Mouse (Mus musculus) urinary bladder, postnatal 14 days (tissue): ENCODE data around the gene Dzank1.
A peak's percentile ranks its signal among the peaks of the same experiment; 100 is the strongest.

Experiments
- DNase-seq: peaks from one replicate; pipeline ENCODE4 v3.0.0; 2021; ENCODE audit warnings: low spot score

The Dzank1 gene

DNA sequence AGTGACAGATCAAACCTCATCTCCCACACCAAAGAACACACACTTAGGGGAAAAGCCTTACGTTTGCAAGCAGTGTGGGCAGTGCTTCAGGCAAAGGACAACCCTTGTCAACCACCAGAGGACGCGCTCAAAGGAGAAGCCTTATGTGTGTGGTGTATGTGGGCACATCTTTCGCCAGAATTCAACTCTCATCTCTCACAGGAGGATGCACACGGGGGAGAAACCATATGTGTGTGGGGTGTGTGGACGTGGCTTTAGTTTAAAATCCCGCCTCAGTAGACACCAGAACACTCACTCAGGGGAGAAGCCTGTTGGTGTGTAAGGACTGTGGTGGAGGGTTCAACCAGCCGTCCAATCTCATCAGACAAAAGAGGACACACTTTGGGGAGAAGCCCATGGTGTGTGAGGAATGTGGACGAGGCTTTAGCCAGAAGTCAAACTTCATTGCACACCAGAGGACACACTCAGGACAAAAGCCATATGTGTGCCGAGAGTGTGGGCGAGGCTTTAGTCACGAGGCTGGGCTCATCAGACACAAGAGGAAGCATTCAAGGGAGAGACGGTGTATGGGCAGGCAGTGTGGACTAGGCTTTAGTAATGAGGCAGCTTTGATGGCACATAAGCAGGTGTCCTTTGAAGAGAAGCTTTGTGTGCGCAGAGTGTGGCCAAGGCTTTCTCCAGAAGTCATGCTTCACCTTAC is 61.2 kb downstream of the Dzank1 start:
- no peak for DNase-seq

DNA sequence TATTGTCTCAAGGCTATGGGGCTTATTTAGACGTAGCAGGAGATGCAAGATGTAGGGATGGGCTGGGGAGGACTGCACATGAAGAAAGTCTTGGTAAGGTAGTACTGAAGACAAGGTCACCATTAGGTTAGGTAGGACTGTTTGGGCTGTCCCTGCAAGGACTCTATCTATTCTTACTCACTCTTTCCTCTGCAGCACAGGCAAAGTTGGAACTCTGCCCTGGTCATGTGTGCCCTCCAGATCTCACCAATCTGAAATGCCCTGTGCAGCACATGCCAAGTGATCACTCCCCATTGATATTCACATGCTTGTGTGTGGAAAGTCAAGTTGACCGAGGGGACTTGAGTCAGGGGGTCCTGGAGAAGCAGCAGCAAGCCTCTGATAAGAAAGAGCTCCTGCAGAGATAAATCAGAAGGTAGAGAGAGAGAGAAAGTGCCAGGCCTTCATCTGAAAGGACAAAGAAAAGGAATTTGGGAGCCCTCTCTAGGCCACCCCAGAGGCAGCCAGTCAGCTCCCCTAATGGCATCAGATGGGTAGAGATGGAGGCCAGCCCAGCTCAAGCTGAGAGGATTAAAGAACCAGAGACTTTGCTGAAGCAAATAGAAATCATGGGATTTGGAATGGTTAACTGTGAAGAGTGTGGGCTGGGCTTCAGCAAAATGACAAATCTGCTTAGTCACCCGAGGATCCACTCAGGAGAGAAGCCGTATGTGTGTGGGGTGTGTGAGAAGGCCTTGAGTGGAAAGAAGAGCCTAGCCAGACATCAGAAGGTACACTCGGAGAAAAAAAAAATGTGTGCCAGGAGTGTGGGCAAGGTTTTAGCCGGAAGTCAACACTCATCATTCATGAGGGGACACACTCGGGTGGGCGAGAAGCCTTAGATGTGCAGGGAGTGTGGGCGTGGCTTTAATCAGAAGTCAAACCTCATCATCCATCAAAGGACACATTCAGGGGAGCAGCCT is 62.1 kb downstream of the Dzank1 start:
- no peak for DNase-seq

DNA sequence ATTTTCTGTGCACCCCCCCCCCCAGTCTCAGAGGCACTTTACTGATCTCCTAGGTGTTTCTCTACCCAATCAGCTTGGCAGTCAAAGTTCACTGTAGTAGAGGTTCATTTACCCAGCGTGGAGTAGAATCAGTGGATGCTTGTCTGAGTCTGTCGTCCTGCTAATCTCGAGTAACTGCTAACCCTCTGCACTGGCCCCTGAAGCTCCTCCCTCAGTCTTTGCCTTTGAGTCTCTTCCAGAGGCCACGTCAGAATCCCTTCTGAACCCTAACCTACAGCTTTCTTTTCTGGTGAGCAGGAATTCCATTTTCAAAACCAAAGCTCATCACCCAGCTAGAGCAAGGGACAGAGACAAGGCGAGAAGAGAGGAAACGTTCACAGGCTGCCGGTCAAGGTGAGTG is 63.0 kb downstream of the Dzank1 start:
- no peak for DNase-seq

DNA sequence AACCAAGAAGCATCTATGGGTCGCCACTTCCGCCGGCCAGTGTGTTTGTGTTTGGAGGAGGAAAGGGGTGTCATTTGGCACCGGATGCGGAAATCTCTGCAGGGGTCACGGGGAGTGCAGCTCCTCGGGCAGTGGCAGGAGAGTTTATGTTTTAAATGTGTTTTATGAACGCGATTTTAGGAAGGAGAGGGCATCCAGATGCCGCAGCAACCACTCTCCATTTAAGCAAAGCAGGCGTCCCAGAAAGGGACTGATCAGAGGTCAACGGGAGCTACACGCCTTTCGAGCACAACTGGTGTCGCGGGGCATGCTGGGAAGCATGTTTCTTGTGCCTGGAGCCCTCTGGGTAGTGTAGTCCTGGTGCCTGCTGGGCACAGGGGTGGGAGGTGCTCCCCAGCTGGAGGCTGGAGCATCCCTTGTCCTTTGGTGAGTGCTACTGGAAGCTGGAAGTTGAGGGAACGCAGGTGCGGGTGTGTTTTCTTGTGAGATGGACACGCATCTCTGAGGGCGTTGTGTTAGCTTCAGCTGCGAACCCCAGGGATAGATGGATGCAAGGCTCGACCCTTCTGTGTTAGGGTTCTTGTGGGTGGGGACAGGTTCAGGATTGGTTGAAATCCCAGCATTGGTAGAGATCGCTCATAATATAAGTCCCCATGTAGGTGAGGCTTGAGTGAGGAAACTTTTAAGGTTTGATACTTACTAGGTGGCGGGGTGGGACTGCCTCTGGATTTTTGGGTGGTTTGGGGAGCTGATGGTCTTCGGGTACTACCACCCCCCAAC is 68.0 kb downstream of the Dzank1 start:
- DNase-seq: peak; percentile 78

DNA sequence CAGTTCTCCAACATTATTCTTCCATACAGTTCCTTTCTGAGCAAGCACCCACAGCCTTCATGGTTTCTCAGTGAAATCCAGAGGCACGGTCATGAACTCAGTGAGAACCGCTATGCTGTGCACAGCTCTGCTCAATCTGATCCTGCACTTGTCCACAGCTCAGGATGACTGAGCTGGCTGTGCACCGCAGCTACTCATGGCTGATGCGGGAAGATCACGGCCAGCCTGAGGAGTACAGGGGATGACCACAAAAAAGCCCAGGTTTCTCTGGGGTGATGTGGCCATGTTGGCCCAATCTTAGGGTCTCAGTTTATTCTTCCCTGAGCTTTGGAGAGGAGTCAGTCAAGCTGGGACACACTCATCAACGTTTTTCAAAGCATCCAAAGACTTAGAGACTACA is 68.9 kb downstream of the Dzank1 start:
- no peak for DNase-seq

DNA sequence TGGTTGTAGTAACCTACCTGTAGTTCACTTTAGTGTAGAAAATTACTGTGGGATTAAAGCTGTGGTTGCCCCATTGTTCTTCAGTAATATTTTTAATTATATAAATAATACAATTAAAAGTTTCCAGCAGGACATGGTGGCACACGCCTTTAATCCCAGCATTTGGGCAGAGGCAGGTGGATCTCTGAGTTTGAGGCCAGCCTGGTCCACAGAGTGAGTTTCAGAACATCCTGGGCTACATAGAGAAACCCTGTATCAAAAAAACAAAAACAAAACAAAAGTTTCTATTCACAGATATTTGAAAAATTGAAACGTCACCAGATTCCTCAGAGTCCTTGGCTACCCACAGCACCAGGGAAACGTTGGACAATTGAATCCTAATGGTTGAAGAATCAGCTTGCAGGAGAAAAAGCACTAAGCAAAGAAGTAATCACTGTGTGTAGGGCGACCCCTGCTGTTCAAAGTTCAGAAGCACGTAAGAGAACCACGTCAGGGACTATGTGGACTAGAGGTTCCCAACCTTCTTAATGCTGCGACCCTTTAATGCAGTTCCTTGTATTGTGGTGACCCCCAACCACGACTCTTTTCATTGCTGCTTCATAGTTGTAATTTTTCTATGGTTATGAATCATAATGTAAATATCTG is 74.7 kb downstream of the Dzank1 start:
- peak; percentile 85 for DNase-seq

DNA sequence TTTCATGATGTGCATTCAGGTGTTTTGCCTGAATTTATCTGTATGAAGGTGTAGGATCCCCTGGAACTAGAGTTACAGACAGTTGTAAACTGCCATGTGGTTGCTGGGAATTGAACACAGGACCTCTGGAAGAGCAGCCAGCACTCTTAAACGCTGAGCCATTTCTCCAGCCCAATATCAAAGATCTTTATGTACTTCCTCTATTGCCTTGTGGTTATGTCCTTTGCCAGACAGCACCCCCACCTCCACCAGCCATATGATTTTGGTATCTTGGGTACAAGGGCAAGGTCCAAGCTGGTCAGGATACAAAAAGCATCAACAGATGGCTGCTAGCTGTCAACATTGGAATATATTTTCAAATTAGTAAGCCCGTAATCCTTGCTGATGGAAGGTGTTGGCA is 76.8 kb downstream of the Dzank1 start:
- no peak for DNase-seq

DNA sequence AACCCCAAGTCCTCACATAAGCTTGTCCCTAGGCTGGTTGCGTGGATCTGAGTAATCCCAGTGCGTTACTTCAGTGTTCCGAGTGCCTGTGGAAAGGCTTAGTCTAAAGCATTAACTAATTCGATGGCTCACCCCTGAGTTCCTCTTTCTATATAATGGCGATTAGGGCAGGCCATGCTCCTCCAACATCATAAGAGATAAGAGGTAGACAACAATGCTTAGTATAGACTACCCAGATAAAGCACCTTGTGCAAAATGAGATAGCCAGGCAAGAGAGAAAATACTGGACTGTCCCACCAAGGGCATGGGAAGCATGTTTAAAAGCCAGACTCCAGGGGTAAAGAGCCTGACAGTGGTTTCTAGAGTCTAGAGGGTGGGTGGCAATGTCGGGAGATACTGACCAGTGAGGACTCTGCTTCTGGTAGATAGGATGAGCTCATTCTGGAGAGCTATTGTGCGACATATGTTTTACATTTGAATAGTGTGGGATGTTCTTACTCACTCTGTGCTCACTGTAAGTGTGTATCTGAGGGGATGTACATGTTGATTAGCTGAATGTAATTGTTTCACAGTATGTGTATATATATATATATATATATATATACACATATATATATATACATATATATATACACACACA is 80.7 kb downstream of the Dzank1 start:
- no peak for DNase-seq

DNA sequence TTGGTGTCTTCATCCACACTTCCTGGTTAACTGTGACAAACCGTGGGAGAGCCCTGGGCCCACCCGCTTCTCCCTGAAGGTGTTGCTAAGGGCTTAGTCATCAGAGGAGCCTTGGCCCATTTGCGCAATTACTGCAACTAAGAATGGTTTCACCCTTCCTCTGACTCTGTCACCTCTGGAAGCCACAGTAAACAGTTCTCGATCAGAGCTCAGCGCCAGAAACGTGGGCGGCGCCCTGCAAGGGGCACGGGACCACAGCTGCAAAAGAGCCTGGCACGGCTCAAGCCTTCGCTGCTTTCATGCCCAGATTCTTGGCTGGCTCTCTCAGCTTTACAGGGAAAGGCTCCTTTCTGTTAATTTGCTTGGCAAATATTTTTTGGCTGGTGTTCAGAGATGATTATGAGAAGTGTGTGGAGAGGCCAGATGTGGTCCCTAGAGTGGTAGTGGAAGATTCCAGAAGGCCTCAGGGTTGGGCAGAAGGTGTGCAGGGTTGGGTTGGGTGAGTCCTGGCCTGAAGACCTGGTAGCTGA is 85.8 kb downstream of the Dzank1 start:
- DNase-seq: peak; percentile 13

DNA sequence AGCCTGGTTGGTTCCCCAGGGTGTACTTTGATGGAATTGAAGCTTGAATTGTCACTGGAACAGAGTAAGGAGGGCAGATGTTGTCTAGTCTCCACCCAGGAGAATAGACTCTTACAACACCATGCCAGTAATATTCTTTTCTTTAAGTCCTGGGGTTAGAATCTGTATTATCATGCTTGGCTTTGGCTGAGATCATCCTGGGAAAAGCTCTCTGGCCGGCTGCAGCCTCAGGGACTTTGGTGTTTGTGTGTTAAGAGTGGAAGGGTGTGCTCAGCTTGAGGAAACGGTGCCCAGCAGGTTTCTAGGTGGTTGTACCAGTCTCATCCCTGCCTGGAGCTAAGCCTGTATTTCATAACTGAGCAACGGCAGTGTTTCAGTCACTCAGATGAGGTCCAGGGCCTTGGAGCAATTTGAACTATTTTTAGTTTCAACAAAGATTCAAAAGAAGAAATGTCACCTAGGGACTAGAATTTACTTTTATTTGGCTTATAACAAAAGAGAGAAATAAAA is 88.0 kb downstream of the Dzank1 start:
- DNase-seq: no peak

DNA sequence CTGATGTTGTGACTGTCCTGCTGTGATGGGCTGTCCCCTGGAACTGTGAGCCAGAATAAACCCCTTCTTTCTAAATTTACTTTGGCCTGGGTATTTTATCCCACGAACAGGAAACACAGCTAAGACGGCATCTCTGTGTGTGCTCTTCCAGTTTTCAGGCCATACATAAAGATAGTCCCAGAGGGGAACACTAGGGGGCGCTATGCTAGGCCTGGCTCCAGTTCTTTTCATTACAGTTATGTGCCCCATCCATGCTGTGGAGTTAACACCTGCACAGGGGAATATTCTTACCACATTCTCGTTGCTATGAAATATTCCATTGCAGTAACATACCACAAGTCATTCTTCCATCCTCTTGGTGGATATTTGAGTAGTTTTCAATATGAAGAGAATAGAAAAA is 88.8 kb downstream of the Dzank1 start:
- no peak for DNase-seq

DNA sequence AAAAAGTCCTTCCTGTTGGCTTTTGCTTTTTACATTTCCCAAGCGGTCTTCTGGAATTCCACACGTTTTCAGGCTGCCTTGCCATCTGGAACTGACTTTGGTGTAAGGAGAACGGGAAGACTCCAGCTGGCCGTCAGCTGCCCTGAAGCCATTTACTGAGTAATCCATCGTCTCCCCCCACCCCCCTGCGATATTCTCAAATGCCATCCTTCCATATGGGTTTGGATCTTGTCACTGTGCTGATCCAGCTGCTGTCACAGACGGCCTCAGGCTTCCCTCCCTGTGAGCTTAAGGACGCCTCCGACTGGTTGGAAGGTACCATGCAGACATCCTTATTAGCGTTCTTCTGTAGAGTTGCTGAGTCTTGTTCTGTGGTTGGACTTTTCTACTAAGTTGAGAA is 91.5 kb downstream of the Dzank1 start:
- DNase-seq: no peak

DNA sequence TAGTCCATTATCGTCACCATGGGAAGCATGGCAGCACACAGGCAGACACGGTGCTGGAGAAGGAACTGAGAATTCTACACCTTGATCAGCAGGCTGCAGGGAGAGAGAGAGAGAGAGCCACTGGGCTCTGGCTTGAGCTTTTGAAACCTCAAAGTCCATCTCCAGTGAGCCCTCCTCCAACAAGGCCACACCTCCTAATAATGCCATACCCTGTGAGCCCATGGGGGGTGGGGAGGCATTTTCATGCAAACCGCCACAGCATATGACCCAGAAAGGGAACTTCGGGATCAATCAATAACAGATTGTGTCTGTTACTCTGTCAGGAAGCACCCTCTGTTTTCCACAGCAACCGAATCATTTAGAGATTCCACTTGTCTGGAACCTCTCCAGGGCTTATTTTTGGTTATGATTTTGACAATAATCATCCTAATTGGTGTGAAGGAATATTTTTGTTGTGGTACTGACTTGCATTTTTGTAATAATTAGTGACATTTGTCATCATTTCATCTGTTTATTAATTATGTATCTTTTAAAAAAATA is 95.9 kb downstream of the Dzank1 start:
- no peak for DNase-seq

DNA sequence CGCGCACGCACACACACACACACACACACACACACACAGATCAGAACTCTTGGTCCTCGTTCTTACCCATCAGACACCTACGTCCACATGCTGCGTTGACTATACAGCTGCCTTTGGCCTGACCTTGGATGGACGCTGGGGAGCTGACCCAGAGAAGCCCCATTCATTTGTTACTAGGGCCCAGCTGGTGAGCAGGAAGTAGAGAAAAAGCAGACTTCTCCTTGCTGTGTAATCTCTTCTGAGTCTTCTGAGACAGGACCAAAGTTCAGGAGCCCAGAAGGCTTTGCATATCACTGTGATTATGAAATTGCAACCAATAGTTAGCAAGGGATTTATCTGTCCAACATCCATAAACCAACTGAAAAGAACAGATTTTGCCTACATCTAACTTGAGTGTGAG is 98.0 kb downstream of the Dzank1 start:
- DNase-seq: no peak

DNA sequence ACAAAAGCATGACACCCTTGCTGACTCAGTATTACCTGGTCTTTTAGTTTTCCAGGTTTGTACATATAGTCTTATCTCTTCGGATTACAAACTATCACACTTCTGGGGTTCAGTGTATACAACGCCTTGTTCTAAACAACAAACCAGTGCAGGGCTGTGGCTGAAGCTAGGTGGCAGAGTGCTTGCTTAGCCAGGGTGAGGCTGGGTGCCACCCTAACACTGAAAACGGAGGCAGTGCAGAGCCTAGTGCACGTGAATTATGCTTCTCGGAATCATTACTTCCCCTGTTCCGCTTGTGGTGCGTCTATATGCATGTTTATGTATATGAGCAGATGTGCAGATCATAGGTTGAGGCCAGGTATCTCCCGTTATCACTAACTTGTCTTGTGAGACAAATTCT is 98.6 kb downstream of the Dzank1 start:
- no peak for DNase-seq

DNA sequence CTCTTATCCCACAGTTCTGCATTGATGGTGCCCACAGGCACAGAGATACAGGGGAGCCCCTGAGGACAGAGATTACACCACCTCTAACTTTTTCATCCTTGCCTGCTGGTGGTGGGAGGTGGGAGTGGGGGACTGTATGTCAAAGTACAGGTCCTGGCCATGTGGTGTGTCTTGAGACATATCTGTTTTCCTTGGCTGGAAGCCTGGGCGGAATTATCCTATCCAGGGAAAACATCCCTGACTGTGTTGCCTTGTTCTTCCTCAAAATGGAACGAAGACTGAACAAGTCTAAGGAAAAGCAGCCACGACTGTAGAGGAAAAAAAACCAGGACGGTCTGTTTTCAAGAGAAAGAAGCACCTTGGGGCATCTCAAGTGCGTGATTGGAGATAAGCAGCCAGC is 99.4 kb downstream of the Dzank1 start:
- DNase-seq: no peak

DNA sequence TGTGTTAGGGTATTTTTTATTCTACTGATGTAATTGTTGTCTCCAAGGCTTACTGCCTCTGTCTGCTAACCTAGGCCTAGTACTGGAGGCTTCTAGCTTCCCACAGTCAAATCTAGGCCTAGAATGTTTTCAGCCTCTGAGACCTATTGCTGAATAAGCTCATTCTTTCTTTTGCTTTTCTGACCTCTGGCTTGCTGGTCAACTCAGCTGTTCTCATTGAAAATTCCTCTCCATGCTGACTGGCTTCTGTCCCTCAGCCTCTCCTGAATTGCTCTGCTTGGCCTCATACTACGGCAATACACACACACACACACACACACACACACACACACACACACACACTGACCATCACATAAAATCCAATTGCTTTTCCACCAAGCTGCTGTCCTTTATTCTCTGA is 101.5 kb downstream of the Dzank1 start:
- DNase-seq: no peak

DNA sequence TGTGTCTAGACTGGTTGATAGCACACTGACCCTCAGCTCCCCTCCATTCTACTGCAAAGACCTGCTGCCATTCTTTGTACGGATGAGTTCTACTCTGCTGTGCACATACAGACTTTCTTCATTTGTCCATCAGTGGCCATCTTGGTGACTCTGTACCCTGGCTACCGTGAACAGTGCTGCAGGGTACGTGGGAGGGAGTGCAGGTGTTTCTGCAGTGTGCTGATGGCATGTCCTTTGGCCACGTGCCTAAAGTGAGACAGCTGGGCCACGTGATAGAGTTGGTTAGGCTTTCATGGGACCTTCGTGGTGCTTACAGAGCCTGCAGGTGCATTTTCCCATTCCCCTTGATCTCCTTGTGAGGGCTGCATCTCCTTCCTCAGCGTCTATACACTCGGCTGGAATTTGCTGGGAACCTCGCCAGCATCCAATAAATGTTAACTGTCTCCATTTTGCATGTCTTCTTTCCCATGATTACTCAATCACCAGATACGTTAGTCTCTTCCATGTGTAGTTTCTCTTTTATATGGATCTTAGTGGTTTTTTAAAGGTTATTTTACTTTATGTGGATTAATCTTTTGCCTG is 105.0 kb downstream of the Dzank1 start:
- no peak for DNase-seq
